Mouse (Mus musculus) bone marrow macrophage, adult 2 months (primary cell): Measurements from ENCODE around the gene Arpp19. TPM values are rescaled to one million over a fixed set of nuclear protein-coding genes. Genes with fewer than 3 reads are reported as not detected.

Experiments used
- H3K27ac ChIP-seq: 2 replicates; pipeline ENCODE4 v1.5.1; 2012; ENCODE audit warnings: low read depth, low read length; ENCODE audit not compliant: insufficient read depth
- H3K4me1 ChIP-seq: 2 replicates; pipeline ENCODE4 v1.6.1; 2012; ENCODE audit warnings: low read length; ENCODE audit not compliant: control insufficient read depth, insufficient read depth
- H3K4me3 ChIP-seq: 2 replicates; pipeline ENCODE4 v1.5.1; 2012; ENCODE audit warnings: mild to moderate bottlenecking, low read length, moderate library complexity; ENCODE audit not compliant: insufficient read depth
- CTCF ChIP-seq: IDR thresholded peaks from 2 replicates; pipeline ENCODE4 v1.5.1; 2012; ENCODE audit warnings: low read depth, mild to moderate bottlenecking, low read length, moderate library complexity
- POLR2A ChIP-seq: IDR thresholded peaks from 2 replicates; pipeline ENCODE4 v1.6.1; 2012; ENCODE audit warnings: mild to moderate bottlenecking, low read depth, low read length, borderline replicate concordance
- polyA plus RNA-seq: library from polyadenylated mRNA; stranded (reverse); fragments of >200 nt; gene quantifications from 2 replicates; pipeline ENCODE4 v1.2.4, GENCODE M21; 2012; ENCODE audit not compliant: missing spikeins, insufficient read depth, insufficient read length

Arpp19 gene
- polyA plus RNA-seq, result 176 and 183 TPM in 2 replicates

- no peak for TF ChIP-seq CTCF
- TF ChIP-seq POLR2A, result no peak
- H3K4me1 ChIP-seq, result peaks cover 14% of the 10 kb centered on the region
Observed at GRCm38 (mm10) chr9:75037451-75038356, at the start of gene Arpp19. TSS of gene Arpp19 (plus strand) at chr9:75037614.

GRCm38 (mm10) chr9:74988893-74989460 is 48.4 kb upstream of the Arpp19 start:
- Histone ChIP-seq H3K4me1 (peaks cover 30% of the 10 kb centered on the region), H3K27ac (peak overlapping the region; percentile 87), H3K4me3 (no peak overlapping the region)
- no peak for TF ChIP-seq CTCF
- TF ChIP-seq POLR2A, result no peak

More at GRCm38 (mm10) chr9:75037451-75038356, at the start of gene Arpp19:
- Histone ChIP-seq H3K4me3 (peak within 1 kb of the TSS; percentile 100), H3K27ac (peak within 1 kb of the TSS; percentile 18; the same call in 1 of the 2 replicates)

GRCm38 (mm10) chr9:74989990-74990389 is 47.4 kb upstream of the Arpp19 start:
- Histone ChIP-seq H3K4me1 (peaks cover 32% of the 10 kb centered on the region), H3K4me3 (no peak overlapping the region), H3K27ac (peak overlapping the region; percentile 58)
- no peak for TF ChIP-seq CTCF
- no peak for TF ChIP-seq POLR2A

DNA sequence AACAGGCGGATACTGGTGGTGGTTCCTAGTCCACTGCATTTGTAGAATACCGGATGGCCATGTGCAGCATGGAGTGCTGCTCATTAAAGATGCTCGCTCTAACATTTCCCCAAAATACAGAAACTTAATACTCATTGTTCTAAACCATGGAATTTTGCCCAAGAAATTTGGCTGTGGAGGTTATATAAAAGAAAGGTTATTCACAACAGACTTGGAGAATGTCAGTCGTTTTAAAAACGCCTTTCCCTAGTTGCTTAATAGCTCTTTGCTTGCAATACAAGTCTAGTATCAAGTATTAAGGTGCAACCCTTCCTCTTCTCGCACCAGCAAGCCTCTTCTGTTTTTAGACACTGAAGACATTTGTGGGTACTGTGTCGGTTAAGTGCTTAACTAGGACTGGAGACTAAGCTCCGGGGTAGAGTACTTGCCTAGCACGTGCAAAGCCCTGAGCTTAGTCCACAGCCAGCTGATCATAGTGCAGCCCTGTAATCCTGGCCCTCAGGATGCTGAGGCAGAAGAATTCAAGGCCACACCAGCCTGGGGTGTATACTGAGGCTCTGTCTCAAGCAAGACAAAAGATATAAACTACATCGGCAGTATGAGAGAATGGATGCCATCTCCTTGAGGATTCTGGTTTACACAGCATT is 42.7 kb upstream of the Arpp19 start:
- TF ChIP-seq CTCF, result no peak
- Histone ChIP-seq H3K4me1 (peaks cover 27% of the 10 kb centered on the region), H3K4me3 (no peak overlapping the region), H3K27ac (no peak overlapping the region)

GRCm38 (mm10) chr9:74996349-74996748 is 41.1 kb upstream of the Arpp19 start:
- TF ChIP-seq CTCF, result no peak
- Histone ChIP-seq H3K4me3 (no peak overlapping the region), H3K4me1 (peaks cover 22% of the 10 kb centered on the region), H3K27ac (no peak overlapping the region)

- no peak for TF ChIP-seq POLR2A
- TF ChIP-seq CTCF, result no peak
- Histone ChIP-seq H3K4me3 (no peak overlapping the region), H3K27ac (no peak overlapping the region), H3K4me1 (peaks cover 17% of the 10 kb centered on the region)
Observed at GRCm38 (mm10) chr9:74997976-74998375, 39.4 kb upstream of the Arpp19 start.

GRCm38 (mm10) chr9:75001006-75001405 is 36.4 kb upstream of the Arpp19 start:
- H3K4me1 ChIP-seq, result peaks cover 15% of the 10 kb centered on the region
- no peak for TF ChIP-seq POLR2A
- TF ChIP-seq CTCF, result no peak
- no peak overlapping the region for H3K27ac ChIP-seq
- no peak overlapping the region for H3K4me3 ChIP-seq

- H3K4me3 ChIP-seq, result no peak overlapping the region
- TF ChIP-seq POLR2A, result no peak
- no peak for TF ChIP-seq CTCF
- H3K4me1 ChIP-seq, result peaks cover 12% of the 10 kb centered on the region
- no peak overlapping the region for H3K27ac ChIP-seq
Observed at GRCm38 (mm10) chr9:75001611-75002204, 35.7 kb upstream of the Arpp19 start.

- no peak for TF ChIP-seq CTCF
- TF ChIP-seq POLR2A, result no peak
- Histone ChIP-seq H3K4me3 (no peak overlapping the region), H3K4me1 (peaks cover 12% of the 10 kb centered on the region), H3K27ac (no peak overlapping the region)
Observed at GRCm38 (mm10) chr9:75002262-75002661, 35.2 kb upstream of the Arpp19 start.
